17 mouse cellular contexts compared by ENCODE assay signal in the genomic region with DNA sequence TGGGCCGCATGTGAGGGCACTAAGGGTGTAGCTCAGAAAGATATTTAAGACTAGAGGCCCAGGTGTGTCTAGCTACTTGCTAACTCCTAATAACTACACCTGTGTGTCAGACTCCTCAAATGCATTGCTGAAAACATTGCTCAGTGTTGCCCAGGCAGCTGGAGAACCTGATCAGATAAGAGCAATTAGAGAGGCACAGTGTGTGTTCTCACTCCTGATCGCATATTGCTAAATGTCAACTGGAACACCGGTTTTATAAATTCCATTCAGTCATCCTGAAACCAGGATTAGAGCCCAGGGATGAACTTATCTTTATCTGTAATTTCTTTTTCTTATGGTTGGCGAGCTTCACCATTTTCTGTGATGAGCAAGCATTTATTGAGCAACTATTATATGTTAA.
"Had no signal": no experiment of that assay in that cellular context is flagged by ENCODE, and none has a peak within 500 bp of the region (broad histone marks: within the 10 kb centered on the region; RNA-seq: fewer than 3 reads in every experiment).

No protein-coding gene starts in this region.

- DNase-seq: retina, postnatal 1 day; right cerebral cortex, adult 18-20 months; right cerebral cortex, postnatal 14 days; right cerebral cortex, postnatal 25 days; right cerebral cortex, postnatal 4 days; spleen, adult 18-20 months; thymus, adult 18-20 months; thymus, adult 2 months; thymus, postnatal 14 days; thymus, postnatal 25 days; thymus, postnatal 36 days; thymus, postnatal 4 days had no signal

- H3K9ac ChIP-seq: neural tube, embryonic 12.5 days; neural tube, embryonic 13.5 days; neural tube, embryonic 15.5 days; stomach, embryonic 15.5 days had no signal

- H3K9me3 ChIP-seq: neural tube, embryonic 12.5 days; neural tube, embryonic 13.5 days; neural tube, embryonic 15.5 days; stomach, embryonic 15.5 days had no signal

- H3K27me3 ChIP-seq: neural tube, embryonic 12.5 days; neural tube, embryonic 13.5 days; neural tube, embryonic 15.5 days; stomach, embryonic 15.5 days had no signal

- H3K36me3 ChIP-seq: neural tube, embryonic 12.5 days; neural tube, embryonic 13.5 days; neural tube, embryonic 15.5 days; stomach, embryonic 15.5 days had no signal

- H3K4me3 ChIP-seq: neural tube, embryonic 12.5 days; neural tube, embryonic 13.5 days; neural tube, embryonic 15.5 days; stomach, embryonic 15.5 days had no signal

- H3K4me2 ChIP-seq: neural tube, embryonic 12.5 days; neural tube, embryonic 13.5 days; neural tube, embryonic 15.5 days; stomach, embryonic 15.5 days had no signal

- H3K4me1 ChIP-seq: neural tube, embryonic 15.5 days; stomach, embryonic 15.5 days had no signal

- H3K27ac ChIP-seq: neural tube, embryonic 12.5 days; neural tube, embryonic 13.5 days; neural tube, embryonic 15.5 days; stomach, embryonic 15.5 days; stomach, postnatal 0 days had no signal
